Mouse (Mus musculus): ENCODE measurements around the gene Ndufab1.

Ndufab1 gene

DNA sequence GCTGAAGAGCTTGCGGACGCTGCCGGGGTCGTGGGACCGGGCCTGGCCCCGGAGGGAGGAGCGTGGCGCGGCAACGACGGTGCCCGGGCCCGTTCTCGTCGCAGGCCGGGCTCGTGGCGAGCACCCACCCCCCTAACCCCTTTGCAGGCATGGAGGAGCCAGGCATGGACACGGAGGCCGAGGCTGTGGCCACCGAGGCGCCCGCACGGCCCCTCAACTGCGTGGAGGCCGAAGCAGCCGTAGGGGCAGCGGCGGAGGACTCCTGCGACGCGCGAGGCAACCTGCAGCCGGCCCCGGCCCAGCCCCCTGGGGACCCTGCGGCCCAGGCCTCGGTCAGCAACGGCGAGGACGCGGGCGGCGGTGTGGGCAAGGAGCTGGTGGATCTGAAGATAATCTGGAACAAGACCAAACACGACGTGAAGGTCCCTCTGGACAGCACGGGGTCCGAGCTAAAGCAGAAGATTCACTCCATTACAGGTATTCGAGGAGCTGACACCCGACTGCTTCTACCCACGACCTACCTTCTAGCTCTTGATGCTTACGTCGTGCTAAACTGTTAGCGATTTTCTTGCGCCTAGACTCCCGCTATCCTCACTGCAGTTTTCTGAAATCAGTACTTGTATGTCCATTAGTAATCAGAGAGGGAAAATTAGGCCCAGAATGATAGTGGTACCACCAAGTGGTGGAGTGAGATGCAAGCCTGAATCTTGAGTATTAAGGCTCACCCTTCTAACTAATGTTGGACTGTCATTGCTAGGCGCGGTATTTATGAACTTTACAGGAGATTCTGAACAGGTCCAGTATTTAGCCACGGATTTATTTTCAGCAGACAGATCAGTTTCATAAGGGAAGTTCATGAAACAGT lies 33.9 kb downstream of the Ndufab1 start:
- peak; percentile 16 for DNase-seq (ENCODE audit: low spot score)

DNA sequence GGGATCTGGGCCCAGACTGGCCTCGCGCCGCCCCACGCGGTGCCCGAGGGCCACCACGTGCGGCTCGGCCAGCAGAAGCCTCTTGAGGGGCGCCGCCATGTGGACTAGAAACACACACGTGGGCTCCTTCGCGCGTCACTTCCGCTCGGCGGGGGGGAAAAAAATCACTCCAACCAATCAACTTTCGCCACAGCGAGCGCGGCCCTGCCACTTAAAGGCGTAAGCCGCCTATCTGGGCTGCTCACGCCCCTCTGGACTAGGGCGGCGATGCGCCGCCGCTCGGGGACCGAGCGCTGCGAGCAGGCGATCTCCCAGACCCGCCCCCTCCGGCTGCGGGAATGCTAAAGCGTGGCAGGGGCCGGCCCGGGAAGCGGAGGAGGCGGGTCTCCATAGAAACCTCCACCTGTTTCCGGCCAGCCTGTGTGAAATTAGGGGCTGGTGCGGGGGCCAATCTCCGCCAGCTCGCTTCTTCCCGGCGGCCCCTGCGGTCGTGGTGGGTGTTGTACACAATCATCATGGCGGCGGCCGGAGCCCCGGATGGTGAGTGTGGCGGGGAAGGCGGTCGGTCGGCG lies 34.7 kb downstream of the Ndufab1 start, which contains the start of the genes Ubfd1 and Ears2:
Ubfd1 (plus strand) TSS at position 231 of the 572 bp plus-strand sequence.
Ears2 (minus strand) TSS at position 319 of the 572 bp plus-strand sequence.
- peak; percentile 90 for DNase-seq (ENCODE audit: low spot score)

DNA sequence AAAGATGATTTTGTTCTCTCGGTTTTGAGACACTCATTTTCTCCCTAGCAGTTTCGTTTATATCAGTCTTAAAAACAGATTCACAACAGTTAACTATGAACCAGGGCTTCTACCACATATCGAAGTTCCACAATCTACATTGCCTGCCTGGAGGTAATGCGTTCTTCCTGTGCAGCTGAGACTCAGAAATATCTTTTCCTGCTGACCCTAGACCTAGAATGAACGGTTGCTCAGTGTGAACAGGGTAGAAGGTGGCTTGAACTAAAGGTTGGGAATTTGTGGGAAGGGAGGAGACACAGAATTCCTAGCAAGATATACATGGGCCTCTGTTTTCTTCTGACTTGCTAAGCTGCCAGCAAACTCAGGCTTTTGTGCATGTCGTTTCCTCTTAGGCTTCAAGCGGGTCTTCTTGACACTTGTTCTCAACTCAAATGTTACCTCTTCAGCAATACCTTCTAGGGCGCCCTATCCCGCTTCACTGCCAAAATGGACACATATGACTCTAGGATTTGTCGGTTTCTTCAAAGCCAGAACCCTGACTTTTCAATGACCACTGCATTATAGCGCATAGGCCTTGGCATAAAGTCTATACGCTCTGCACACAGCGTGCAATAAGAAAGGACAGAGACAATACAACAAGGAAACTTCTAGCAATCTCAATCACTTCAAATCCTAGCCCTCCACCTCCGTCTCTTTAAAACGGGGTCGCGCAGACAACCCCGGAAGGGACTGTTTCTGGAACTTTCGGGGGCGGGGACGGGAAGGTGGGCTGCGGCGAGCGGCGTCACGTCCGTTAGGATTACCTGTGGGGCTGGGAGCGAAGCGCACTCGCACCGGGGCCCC lies 35.4 kb downstream of the Ndufab1 start:
- DNase-seq (ENCODE audit: low spot score) = no peak

DNA sequence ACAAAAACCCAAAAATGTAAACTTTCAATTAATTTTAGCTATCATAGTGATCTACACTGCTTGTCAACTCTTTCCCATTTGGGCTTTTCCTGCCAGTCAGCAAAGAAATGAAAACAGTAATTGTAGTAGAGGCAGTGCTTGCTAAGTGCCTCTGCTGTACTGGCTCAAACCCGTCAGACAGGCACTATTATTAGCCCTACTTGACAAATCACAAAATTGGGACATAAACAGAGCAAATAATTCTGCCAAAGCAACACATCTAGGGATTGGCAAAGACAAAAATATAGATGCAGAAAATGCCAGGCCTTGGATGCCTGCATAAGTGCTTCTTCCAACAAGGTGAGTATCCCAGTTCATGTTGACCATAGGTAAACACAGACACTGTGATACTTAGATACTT lies 36.0 kb downstream of the Ndufab1 start:
- no peak for DNase-seq (ENCODE audit: low spot score)

DNA sequence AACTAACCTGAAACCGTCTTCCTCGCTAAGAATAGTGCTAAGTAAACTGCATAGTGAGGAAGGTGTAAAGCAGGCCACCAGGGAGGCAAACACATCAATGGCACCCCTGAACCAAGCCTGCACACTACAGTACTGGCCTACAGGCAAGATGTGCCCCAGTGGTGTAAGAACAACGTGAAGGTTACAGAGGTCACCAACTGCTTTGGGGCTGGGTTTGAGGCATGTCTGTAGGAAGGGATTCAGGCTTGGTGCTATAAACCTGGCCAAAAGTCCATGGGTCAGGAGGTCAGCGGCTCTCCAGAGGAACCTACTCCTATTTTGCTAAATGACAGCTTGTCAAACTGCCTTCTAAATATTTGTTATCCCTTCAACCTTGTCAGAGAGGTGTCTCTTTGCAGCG lies 45.1 kb downstream of the Ndufab1 start:
- no peak for DNase-seq (ENCODE audit: low spot score)

DNA sequence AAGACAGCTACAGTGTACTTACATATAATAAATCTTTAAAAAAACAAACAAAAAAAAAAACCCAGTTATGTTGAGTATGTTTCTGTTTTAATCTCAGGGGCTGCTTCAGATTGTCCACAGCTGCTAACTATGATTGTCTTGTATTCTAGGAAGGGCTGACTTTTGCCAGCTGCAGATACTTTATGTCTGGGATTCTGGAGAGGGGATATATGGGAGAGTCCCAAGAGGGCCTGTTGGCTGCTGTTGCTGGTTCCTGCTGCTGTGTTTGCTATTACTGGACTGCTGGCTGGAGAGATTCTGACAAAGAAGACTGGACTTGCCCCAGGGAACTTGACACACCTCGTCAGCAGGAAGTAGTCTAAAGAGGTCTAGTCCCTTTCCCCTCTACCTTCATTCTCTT lies 50.9 kb downstream of the Ndufab1 start:
- DNase-seq (ENCODE audit: low spot score) = no peak

DNA sequence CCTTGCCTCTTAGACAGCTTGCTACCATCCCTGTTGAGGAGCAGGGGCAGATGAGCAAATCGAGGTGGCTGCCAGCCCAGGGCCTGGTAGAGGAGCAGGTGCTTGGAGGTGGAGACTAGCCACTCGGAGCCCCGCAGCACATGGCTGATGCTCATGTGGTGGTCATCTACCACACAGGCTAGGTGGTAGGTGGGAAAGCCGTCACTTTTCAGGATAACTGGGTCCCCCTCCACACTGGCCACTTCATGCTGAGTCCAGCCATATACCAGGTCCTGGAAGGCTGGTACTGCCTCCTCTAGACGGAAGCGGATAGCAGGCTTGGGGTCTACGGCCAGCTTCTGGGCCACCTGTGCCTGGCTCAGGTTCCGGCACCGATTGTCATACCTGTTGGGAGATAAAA lies 53.5 kb downstream of the Ndufab1 start:
- no peak for DNase-seq (ENCODE audit: low spot score)

DNA sequence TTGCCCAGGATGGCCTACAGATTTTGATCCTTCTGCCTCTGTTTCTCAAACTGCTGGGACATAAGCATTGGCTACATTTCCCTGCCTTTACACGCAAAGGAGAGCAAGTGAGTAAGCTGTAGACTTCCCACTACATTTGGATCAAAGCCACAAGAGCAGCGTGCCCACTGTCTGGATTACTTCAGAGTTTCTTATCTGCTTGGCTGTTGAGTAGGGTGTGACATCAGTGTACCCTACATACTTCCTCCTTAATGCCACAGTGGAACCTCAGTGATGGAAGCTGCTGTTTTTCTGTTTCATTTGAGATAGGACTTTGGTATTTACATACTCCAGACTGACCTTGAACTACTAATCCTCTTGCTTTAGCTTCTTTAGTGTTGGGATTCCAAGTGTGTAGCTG lies 54.9 kb downstream of the Ndufab1 start:
- no peak for DNase-seq (ENCODE audit: low spot score)

DNA sequence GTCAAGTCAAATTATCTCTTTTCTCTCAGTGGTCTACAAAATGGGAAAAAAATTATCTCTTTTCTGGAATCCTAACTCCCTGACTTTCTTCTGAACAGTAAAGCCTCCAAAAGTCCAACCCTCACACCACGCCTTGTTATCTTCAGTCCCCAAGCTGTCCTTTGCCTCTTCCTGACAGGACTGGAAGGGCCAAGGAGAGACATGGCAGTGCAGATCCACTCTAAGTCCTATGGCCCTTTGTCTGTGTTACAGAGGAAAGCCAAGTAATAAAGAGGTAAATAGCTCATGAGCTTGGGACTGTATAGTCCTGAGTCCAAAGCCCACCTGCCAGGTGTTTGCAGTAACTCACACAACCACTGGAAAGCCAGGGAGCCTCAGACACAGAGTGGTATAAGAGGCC lies 56.0 kb downstream of the Ndufab1 start:
- DNase-seq (ENCODE audit: low spot score) = no peak

DNA sequence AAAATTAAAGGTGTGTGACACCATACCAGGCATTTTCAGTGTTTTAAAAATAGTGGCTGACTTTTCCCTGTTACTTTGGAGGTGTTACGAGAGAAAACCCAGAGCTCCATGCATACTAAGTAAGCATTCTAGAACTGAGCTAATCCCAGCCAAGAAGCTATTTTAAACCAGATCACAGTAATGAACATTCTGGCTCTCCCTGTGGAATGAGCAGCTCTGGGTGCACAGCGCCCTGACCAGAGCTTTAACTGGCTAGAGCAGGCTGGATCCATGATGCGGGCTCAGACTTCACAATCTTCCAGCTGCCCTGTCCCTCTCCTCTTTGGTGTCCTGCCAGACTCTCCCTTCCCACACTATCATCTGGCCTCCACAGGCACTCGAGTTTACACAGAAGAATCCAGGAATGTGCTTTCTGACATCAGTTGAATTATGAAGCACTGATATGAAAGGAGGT lies 56.5 kb downstream of the Ndufab1 start:
- no peak for DNase-seq (ENCODE audit: low spot score)

DNA sequence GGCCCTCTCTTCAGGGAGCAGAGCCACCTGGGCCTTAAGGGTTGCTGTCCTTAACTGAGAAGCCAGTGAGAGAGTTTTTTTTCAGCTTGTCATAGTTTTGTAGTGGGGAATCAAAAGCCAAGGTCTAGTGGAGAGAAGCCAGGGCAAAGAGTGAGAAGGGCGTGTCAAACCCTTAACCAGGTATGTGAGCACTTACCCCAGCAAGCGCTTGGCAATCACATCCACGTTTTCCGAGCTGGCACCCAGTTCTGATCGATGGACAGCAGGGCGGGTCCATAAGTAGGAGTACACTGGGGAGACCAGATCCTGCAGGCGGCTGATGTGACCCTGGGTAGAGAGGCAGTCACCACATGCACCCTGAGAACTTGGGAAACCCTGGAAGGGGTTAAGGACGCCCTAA lies 57.6 kb downstream of the Ndufab1 start:
- no peak for DNase-seq (ENCODE audit: low spot score)

Measured in spleen, adult 12 weeks (tissue).